Mouse (Mus musculus): ENCODE measurements around the gene Ltbp4. TPM values are rescaled to one million over a fixed set of nuclear protein-coding genes. Genes with fewer than 3 reads are reported as not detected.
A peak's percentile ranks its signal among the peaks of the same experiment; 100 is the strongest.

Ltbp4 gene
- 10 to 100 TPM; 41.9 to 52.7 TPM for total RNA-seq (2021)

GRCm38 (mm10) chr7:27337175-27337853, at the start of gene Ltbp4:
TSS of gene Ltbp4 (minus strand) at chr7:27337692.
- intact Hi-C loops (cut with DNase I): loop anchor here (10.0 kb wide), 1 partner anchor 167 kb away; no protein-coding TSS in a partner anchor
- DNase-seq: no peak

GRCm38 (mm10) chr7:27384731-27385130, 47.2 kb upstream of the Ltbp4 start:
- peak; percentile 51 for DNase-seq
- intact Hi-C loops (cut with DNase I): no loop called here

GRCm38 (mm10) chr7:27384134-27384533, 46.6 kb upstream of the Ltbp4 start:
- intact Hi-C loops (cut with DNase I): no loop called here

GRCm38 (mm10) chr7:27383233-27383632, 45.7 kb upstream of the Ltbp4 start:
- intact Hi-C loops (cut with DNase I): no loop called here
- DNase-seq: no peak

More at GRCm38 (mm10) chr7:27384134-27384533, 46.6 kb upstream of the Ltbp4 start:
- DNase-seq: peak; percentile 34

- no peak for DNase-seq
- intact Hi-C loops (cut with DNase I): no loop called here
Observed at GRCm38 (mm10) chr7:27381560-27381959, 44.1 kb upstream of the Ltbp4 start.

- no peak for DNase-seq
- intact Hi-C loops (cut with DNase I): no loop called here
Observed at GRCm38 (mm10) chr7:27381009-27381408, 43.5 kb upstream of the Ltbp4 start.

GRCm38 (mm10) chr7:27379836-27380235, 42.3 kb upstream of the Ltbp4 start:
- no peak for DNase-seq
- intact Hi-C loops (cut with DNase I): no loop called here

GRCm38 (mm10) chr7:27378431-27378830, 40.9 kb upstream of the Ltbp4 start:
- peak; percentile 65 for DNase-seq
- intact Hi-C loops (cut with DNase I): no loop called here

- no peak for DNase-seq
- intact Hi-C loops (cut with DNase I): no loop called here
Observed at GRCm38 (mm10) chr7:27375274-27375673, 37.8 kb upstream of the Ltbp4 start.

- DNase-seq: no peak
- intact Hi-C loops (cut with DNase I): no loop called here
Observed at GRCm38 (mm10) chr7:27371715-27372462, 34.4 kb upstream of the Ltbp4 start.

GRCm38 (mm10) chr7:27369111-27369510, 31.6 kb upstream of the Ltbp4 start:
- intact Hi-C loops (cut with DNase I): no loop called here
- no peak for DNase-seq

GRCm38 (mm10) chr7:27367976-27368375, 30.5 kb upstream of the Ltbp4 start:
- no peak for DNase-seq
- intact Hi-C loops (cut with DNase I): no loop called here

GRCm38 (mm10) chr7:27366082-27366844, 28.8 kb upstream of the Ltbp4 start:
- intact Hi-C loops (cut with DNase I): no loop called here

GRCm38 (mm10) chr7:27364379-27364778, 26.9 kb upstream of the Ltbp4 start:
- no peak for DNase-seq
- intact Hi-C loops (cut with DNase I): no loop called here

More at GRCm38 (mm10) chr7:27366082-27366844, 28.8 kb upstream of the Ltbp4 start:
- no peak for DNase-seq

GRCm38 (mm10) chr7:27361283-27361946, 23.9 kb upstream of the Ltbp4 start:
- peak; percentile 100 for DNase-seq
- intact Hi-C loops (cut with DNase I): no loop called here

- intact Hi-C loops (cut with DNase I): no loop called here
- DNase-seq: no peak
Observed at GRCm38 (mm10) chr7:27360749-27361148, 23.3 kb upstream of the Ltbp4 start.

- no peak for DNase-seq
- intact Hi-C loops (cut with DNase I): no loop called here
Observed at GRCm38 (mm10) chr7:27359706-27360358, 22.3 kb upstream of the Ltbp4 start.

- intact Hi-C loops (cut with DNase I): no loop called here
- DNase-seq: no peak
Observed at GRCm38 (mm10) chr7:27359162-27359561, 21.7 kb upstream of the Ltbp4 start.

GRCm38 (mm10) chr7:27357595-27357978, 20.1 kb upstream of the Ltbp4 start:
- intact Hi-C loops (cut with DNase I): no loop called here
- no peak for DNase-seq

- DNase-seq: no peak
- intact Hi-C loops (cut with DNase I): no loop called here
Observed at GRCm38 (mm10) chr7:27356861-27357594, 19.5 kb upstream of the Ltbp4 start, which contains the start of gene Gm20479. TSS of gene Gm20479 (minus strand) at chr7:27357419.

Data from left cerebral cortex, postnatal 4 days (tissue).